In the genomic region with DNA sequence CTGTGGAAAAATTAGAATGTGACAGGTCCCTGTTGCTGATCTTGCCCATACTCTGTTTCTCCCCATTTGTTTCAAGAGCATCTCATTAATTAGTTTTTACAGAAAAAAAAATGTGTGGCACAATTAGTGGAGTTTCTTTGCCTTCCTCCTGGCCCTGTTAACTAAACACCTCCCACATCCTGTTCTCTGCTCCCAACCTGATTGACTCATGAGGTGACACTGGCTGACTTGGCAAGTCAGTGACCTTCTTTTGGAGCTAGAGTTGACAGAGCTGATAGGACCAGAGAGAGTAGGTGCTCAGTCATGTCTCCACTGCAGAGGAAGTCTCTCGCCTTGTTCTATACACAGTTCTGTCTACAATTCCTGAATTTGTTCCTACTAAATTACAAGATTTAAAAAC, we compare ENCODE assay signal across 24 mouse cellular contexts.
DNase-seq lines count a peak whose midpoint lies in the region; ATAC-seq and TF ChIP-seq lines count a peak whose summit lies in the region.
"Had no signal": no experiment of that assay in that cellular context is flagged by ENCODE, and none has a peak within 500 bp of the region (broad histone marks: within the 10 kb centered on the region; RNA-seq: fewer than 3 reads in every experiment).

No protein-coding gene starts in this region.

- no peak for TF ChIP-seq CTCF in heart, adult 2 months (IDR thresholded peaks at IDR 0.05)
- TF ChIP-seq CTCF in lung, embryonic 14.5 days (IDR thresholded peaks at IDR 0.05; ENCODE audit: low read depth): no peak
- TF ChIP-seq CTCF in ES-Bruce4 (IDR thresholded peaks at IDR 0.05; ENCODE audit: low read depth, low read length): no peak

- no peak overlapping the region for H3K4me2 ChIP-seq in lung, embryonic 14.5 days
- H3K4me2 ChIP-seq: embryonic facial prominence, embryonic 15.5 days; forebrain, embryonic 15.5 days; hindbrain, embryonic 12.5 days; kidney, embryonic 15.5 days; midbrain, embryonic 11.5 days; neural tube, embryonic 15.5 days had no signal

- H3K27ac ChIP-seq in heart, adult 2 months: no peak overlapping the region
- H3K27ac ChIP-seq in heart, embryonic 10.5 days: no peak overlapping the region
- no peak overlapping the region for H3K27ac ChIP-seq in lung, embryonic 14.5 days (ENCODE audit: low read depth)
- peak overlapping the region; percentile 77 for H3K27ac ChIP-seq in ES-Bruce4 (ENCODE audit: insufficient read depth, low read length)
- H3K27ac ChIP-seq: embryonic facial prominence, embryonic 15.5 days; forebrain, embryonic 15.5 days; hindbrain, embryonic 12.5 days; kidney, embryonic 15.5 days; neural tube, embryonic 15.5 days had no signal

- H3K27me3 ChIP-seq in heart, adult 2 months (ENCODE audit: control insufficient read depth, insufficient read depth, low read length): no peaks in the 10 kb centered on the region
- H3K27me3 ChIP-seq in heart, embryonic 10.5 days (ENCODE audit: insufficient read depth, poor library complexity, severe bottlenecking): no peaks in the 10 kb centered on the region
- H3K27me3 ChIP-seq in lung, embryonic 14.5 days (ENCODE audit: insufficient read depth, low read length): no peaks in the 10 kb centered on the region
- no peaks in the 10 kb centered on the region for H3K27me3 ChIP-seq in ES-Bruce4 (ENCODE audit: control insufficient read depth, insufficient read depth, low read length, poor library complexity, severe bottlenecking)
- H3K27me3 ChIP-seq: embryonic facial prominence, embryonic 15.5 days; forebrain, embryonic 15.5 days; hindbrain, embryonic 12.5 days; kidney, embryonic 15.5 days; neural tube, embryonic 15.5 days had no signal

- intact Hi-C loops in heart, adult 2 months (cut with DNase I): no loop called here
- intact Hi-C loops in left cerebral cortex, postnatal 10 days (cut with DNase I): no loop called here

- H3K4me3 ChIP-seq in heart, adult 2 months: no peak overlapping the region
- no peak overlapping the region for H3K4me3 ChIP-seq in heart, embryonic 10.5 days
- no peak overlapping the region for H3K4me3 ChIP-seq in lung, embryonic 14.5 days (ENCODE audit: low read depth, low read length)
- H3K4me3 ChIP-seq in ES-Bruce4 (ENCODE audit: low read depth, low read length): no peak overlapping the region
- H3K4me3 ChIP-seq: embryonic facial prominence, embryonic 15.5 days; forebrain, embryonic 15.5 days; hindbrain, embryonic 12.5 days; kidney, embryonic 15.5 days; limb, embryonic 10.5 days; neural tube, embryonic 15.5 days had no signal

- H3K4me1 ChIP-seq in heart, adult 2 months (ENCODE audit: control insufficient read depth, insufficient read depth, low read length): peaks cover 3% of the 10 kb centered on the region; the same call in 1 of the 2 replicates
- H3K4me1 ChIP-seq in heart, embryonic 10.5 days: peaks cover 9% of the 10 kb centered on the region; the same call in 1 of the 2 replicates
- no peaks in the 10 kb centered on the region for H3K4me1 ChIP-seq in lung, embryonic 14.5 days (ENCODE audit: insufficient read depth)
- peaks cover 2% of the 10 kb centered on the region for H3K4me1 ChIP-seq in ES-Bruce4 (ENCODE audit: control insufficient read depth, insufficient read depth, low read length)
- H3K4me1 ChIP-seq: embryonic facial prominence, embryonic 15.5 days; forebrain, embryonic 15.5 days; hindbrain, embryonic 12.5 days; neural tube, embryonic 15.5 days had no signal

- H3K79me2 ChIP-seq in heart, adult 2 months (replicated peaks; ENCODE audit: control insufficient read depth, insufficient read depth, low read length): peaks cover 4% of the 10 kb centered on the region; the same call in 1 of the 2 replicates

- no peaks in the 10 kb centered on the region; the same call in 1 of the 2 replicates for H3K36me3 ChIP-seq in heart, adult 2 months (ENCODE audit: control insufficient read depth, insufficient read depth, low read length)
- peaks cover 3% of the 10 kb centered on the region; the same call in 1 of the 2 replicates for H3K36me3 ChIP-seq in heart, embryonic 10.5 days
- H3K36me3 ChIP-seq in lung, embryonic 14.5 days (ENCODE audit: insufficient read depth): no peaks in the 10 kb centered on the region
- H3K36me3 ChIP-seq in ES-Bruce4 (ENCODE audit: control insufficient read depth, insufficient read depth, low read length, poor library complexity, severe bottlenecking): no peaks in the 10 kb centered on the region
- H3K36me3 ChIP-seq: embryonic facial prominence, embryonic 15.5 days; forebrain, embryonic 15.5 days; hindbrain, embryonic 12.5 days; kidney, embryonic 15.5 days; limb, embryonic 10.5 days; neural tube, embryonic 15.5 days had no signal

- DNase-seq in heart, adult 2 months: no peak
- DNase-seq in heart, embryonic 10.5 days (ENCODE audit: low spot score): no peak
- peak; percentile 5 for DNase-seq in lung, embryonic 14.5 days
- no peak for DNase-seq in lung, postnatal 10 days
- DNase-seq in ZHBTc4 (ENCODE audit: low read depth, low spot score): peak; percentile 61
- no peak for DNase-seq in frontal cortex, adult 2 months (ENCODE audit: extremely low spot score in 1 of 2, low spot score in 1 of 2)
- no peak for DNase-seq in left cerebral cortex, postnatal 10 days (ENCODE audit: extremely low spot score in 1 of 2, low spot score in 2 of 2)
- DNase-seq: adrenal gland, postnatal 14 days; cerebellum, adult 9-10 months; gastrocnemius, postnatal 10 days; kidney, postnatal 4 days; liver; liver, postnatal 0 days; lung, postnatal 14 days; thymus, adult 18-20 months had no signal

- no peaks in the 10 kb centered on the region for H3K9me3 ChIP-seq in heart, embryonic 10.5 days
- H3K9me3 ChIP-seq in lung, embryonic 14.5 days (ENCODE audit: low read depth, low read length): no peaks in the 10 kb centered on the region
- H3K9me3 ChIP-seq in ES-Bruce4 (replicated peaks; ENCODE audit: control insufficient read depth, insufficient read depth, low read length, poor library complexity, severe bottlenecking): no peaks in the 10 kb centered on the region
- H3K9me3 ChIP-seq: embryonic facial prominence, embryonic 15.5 days; forebrain, embryonic 15.5 days; hindbrain, embryonic 12.5 days; kidney, embryonic 15.5 days; limb, embryonic 10.5 days; neural tube, embryonic 15.5 days had no signal

- no peak overlapping the region for H3K9ac ChIP-seq in heart, adult 2 months (ENCODE audit: low read depth, low read length)
- no peak overlapping the region for H3K9ac ChIP-seq in lung, embryonic 14.5 days
- H3K9ac ChIP-seq in ES-Bruce4 (ENCODE audit: low read depth, poor library complexity, severe bottlenecking): no peak overlapping the region
- H3K9ac ChIP-seq: embryonic facial prominence, embryonic 15.5 days; forebrain, embryonic 15.5 days; hindbrain, embryonic 12.5 days; kidney, embryonic 15.5 days; liver, postnatal 0 days; neural tube, embryonic 15.5 days had no signal

- WGBS in heart, adult 2 months: 35% methylated on average over 1 of the region's 1 CpGs
- 72% methylated on average over 1 of the region's 1 CpGs for WGBS in heart, embryonic 10.5 days
- 36% methylated on average over 1 of the region's 1 CpGs for WGBS in lung, embryonic 14.5 days

- no peak for TF ChIP-seq POLR2A in heart, adult 2 months (IDR thresholded peaks at IDR 0.05; ENCODE audit: insufficient read depth, low read depth, low read length)
- TF ChIP-seq POLR2A in ES-Bruce4 (IDR thresholded peaks at IDR 0.05; ENCODE audit: insufficient read depth, low read length): no peak

- ATAC-seq in lung, embryonic 14.5 days (ENCODE audit: insufficient read depth): no peak
- ATAC-seq: forebrain, embryonic 15.5 days; intestine, postnatal 0 days; liver, postnatal 0 days had no signal

- TF ChIP-seq EP300 in heart, adult 2 months (IDR thresholded peaks at IDR 0.05; ENCODE audit: insufficient read depth, low read depth, low read length): 0 out of 2 replicates have a peak, but pooled peaks have one; percentile 10
- TF ChIP-seq EP300 in ES-Bruce4 (IDR thresholded peaks at IDR 0.05; ENCODE audit: insufficient read depth, low read depth, low read length): no peak

Comparison
In these comparisons a context has a peak if more than half of its experiments do, and no peak if none do; other contexts are left out.
1. DNase-seq: peak in lung, embryonic 14.5 days (single experiment) and ZHBTc4 (single experiment); none in heart, adult 2 months (0 of 2), heart, embryonic 10.5 days (single experiment), lung, postnatal 10 days (single experiment), frontal cortex, adult 2 months (0 of 2) and left cerebral cortex, postnatal 10 days (0 of 2).